Mouse (Mus musculus) spleen, adult 2 months (tissue): ENCODE measurements at regions not wholly inside any gene's neighbourhood (a gene's known extent, or its start where the extent isn't known, plus 50 kb on each side); places are given as distances from the start of the nearest gene placed in this dataset.

ENCODE experiments used
- DNase-seq, 2 experiments: peaks; one replicate each; pipeline versions ENCODE4 v3.0.0 to v3.0.0-alpha.2; 2012 to 2021; ENCODE audit warnings: low spot score in 2 of 2, low read depth in 1 of 2
- H3K27ac ChIP-seq: fragments of 200-500 bp; 2 replicates; pipeline ENCODE4 v1.5.1; 2012; ENCODE audit warnings: low read length, inconsistent platforms; ENCODE audit not compliant: insufficient read depth
- H3K27me3 ChIP-seq: fragments of 200-500 bp; 2 replicates; pipeline ENCODE4 v1.6.1; 2012; ENCODE audit warnings: mild to moderate bottlenecking, moderate library complexity, low read length, inconsistent platforms; ENCODE audit not compliant: control insufficient read depth, insufficient read depth
- H3K36me3 ChIP-seq: fragments of 200-500 bp; 2 replicates; pipeline ENCODE4 v1.6.1; 2012; ENCODE audit warnings: mild to moderate bottlenecking, low read length, inconsistent platforms; ENCODE audit not compliant: control insufficient read depth, insufficient read depth
- H3K4me1 ChIP-seq: fragments of 200-500 bp; 2 replicates; pipeline ENCODE4 v1.6.1; 2011; ENCODE audit warnings: inconsistent platforms; ENCODE audit not compliant: control insufficient read depth, insufficient read depth, insufficient read length
- H3K4me3 ChIP-seq: fragments of 200-500 bp; 2 replicates; pipeline ENCODE4 v1.5.1; 2011; ENCODE audit warnings: mild to moderate bottlenecking, inconsistent platforms; ENCODE audit not compliant: insufficient read depth, insufficient read length; ENCODE audit errors: extremely low read depth
- CTCF ChIP-seq: fragments of 200-500 bp; IDR thresholded peaks from 2 replicates; pipeline ENCODE4 v1.5.1; 2011; ENCODE audit warnings: mild to moderate bottlenecking, inconsistent platforms; ENCODE audit not compliant: insufficient read depth, insufficient read length, insufficient replicate concordance; ENCODE audit errors: extremely low read depth
- POLR2A ChIP-seq: fragments of 200-500 bp; IDR thresholded peaks from 2 replicates; pipeline ENCODE4 v1.6.1; 2011; ENCODE audit warnings: low read depth, low read length, inconsistent platforms
- WGBS: fragments of 180-500 bp; shearing (Covaris S2); methylation state at CpG from one replicate; pipeline ENCODE4 v1.1.7; 2018; 5-methylcytosine and 5-hydroxymethylcytosine counted together

DNA sequence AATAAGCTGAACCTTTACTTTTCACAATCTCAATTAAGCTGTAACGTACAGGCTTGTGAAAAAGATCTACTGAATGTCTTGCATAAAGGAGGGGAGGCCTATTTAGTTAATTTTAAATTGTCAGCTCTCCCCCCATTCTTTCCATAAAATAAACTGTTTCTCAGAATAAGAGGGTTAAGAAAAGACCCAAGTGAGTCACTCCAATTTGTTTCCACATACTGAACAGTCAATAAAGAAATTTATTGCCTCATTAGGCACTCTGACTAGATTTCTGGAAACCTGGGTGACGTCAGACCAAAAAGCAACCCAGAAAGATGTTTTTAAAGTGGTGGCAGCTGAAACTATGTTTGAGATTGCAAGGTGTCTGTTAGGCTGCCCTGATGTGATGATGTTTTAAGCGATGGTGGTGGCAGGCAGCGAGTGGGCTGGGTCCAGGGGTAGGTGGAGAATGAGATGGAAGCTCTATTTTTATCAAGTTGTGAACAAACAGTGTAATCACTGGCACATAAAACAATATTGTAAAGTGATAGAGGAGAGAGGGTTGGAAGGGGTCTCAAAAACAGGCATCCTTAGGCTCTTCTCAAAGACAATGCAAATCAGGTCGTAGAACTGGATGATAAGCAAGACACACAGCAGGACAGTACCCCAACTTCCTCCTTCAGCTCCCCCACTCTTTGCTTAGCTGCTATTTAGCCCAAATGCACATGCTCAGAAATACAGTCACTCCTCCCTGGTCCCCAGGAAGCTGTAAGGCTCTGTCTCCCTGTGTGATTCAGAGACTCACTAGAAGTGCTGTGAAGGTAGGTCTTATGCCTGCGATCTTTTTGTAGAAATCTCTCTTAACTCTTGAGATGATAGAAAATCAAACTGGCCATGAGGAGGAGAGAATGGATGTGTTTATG lies 288.0 kb downstream of the Usp25 start:
- WGBS, result 86% methylated on average over 6 of the region's 6 CpGs
- no peak overlapping the region for H3K4me3 ChIP-seq
- no peaks in the 10 kb centered on the region for H3K4me1 ChIP-seq
- no peaks in the 10 kb centered on the region for H3K27me3 ChIP-seq
- no peak for TF ChIP-seq POLR2A
- no peak for TF ChIP-seq CTCF
- no peak overlapping the region for H3K27ac ChIP-seq
- no peak for DNase-seq
- no peaks in the 10 kb centered on the region for H3K36me3 ChIP-seq

DNA sequence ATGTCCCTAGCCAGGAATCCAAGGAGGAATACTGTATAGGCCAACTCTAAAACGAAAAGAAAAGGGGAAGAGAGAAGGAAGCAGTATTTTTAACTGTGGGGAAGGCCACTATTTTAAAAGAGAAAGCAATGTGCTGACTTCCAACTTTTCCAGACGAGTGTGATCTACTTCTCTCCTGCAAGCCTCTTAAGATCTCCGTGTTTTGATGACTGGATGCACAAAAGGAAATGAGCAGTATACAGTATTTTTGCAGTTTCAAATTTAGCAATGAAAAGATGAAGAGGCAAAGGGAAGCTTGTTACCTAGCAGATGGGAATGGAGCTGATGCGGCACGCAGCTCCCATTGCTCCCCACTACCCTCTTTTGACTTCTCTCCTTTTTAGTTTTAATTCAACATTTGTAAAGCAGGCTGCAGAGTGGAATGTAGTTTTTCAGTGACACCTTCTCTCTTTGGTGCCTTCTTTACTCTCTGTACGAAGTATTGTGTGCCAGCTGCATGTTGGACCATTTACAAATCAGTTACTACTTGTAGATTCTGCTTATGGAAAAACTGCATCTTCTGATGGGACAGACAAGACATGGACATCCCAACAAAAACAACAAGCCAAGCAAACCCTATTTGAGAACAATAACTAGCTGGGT lies 287.2 kb downstream of the Usp25 start:
- DNase-seq, result no peak
- Histone ChIP-seq H3K4me1 (no peaks in the 10 kb centered on the region), H3K27ac (no peak overlapping the region), H3K27me3 (no peaks in the 10 kb centered on the region), H3K36me3 (no peaks in the 10 kb centered on the region), H3K4me3 (no peak overlapping the region)
- 63% methylated on average over 6 of the region's 6 CpGs for WGBS
- no peak for TF ChIP-seq CTCF
- no peak for TF ChIP-seq POLR2A

DNA sequence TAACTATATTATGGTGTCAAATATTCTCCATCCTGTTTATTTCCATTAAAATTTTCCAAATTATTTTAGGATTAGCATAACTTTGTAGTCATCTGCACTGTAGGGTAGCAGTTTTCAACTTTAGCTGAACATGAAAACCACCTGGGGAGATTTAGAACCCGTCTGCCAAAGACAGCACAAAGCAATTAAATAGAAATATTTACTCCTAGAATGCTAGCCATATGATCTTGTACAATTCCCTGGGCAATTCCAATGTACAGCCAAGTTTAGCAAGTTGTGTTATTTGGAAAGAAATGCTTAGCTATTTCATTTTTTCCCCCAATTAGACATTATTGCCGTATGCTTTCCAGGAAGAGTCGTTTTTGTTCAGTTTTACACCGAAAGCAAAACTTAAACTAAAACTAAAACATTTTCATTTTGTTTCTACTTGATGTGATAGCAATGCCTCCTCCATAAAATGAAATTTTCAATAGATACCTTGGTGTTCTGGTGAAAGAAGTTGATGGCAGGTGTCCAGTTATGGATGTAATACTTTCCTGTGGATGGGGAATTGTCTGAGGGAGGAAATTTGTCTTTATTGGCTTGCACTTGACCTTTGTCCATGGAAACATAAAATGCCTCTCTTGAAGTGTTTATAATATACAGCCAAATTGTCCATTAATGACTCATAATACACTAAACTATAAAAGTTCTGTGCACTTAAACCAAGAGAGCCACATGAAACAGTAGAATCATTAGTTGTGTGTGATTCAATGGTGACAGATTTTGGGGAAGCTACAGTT lies 282.3 kb downstream of the Usp25 start:
- no peak overlapping the region for H3K4me3 ChIP-seq
- TF ChIP-seq POLR2A, result no peak
- no peak for TF ChIP-seq CTCF
- no peak for DNase-seq

DNA sequence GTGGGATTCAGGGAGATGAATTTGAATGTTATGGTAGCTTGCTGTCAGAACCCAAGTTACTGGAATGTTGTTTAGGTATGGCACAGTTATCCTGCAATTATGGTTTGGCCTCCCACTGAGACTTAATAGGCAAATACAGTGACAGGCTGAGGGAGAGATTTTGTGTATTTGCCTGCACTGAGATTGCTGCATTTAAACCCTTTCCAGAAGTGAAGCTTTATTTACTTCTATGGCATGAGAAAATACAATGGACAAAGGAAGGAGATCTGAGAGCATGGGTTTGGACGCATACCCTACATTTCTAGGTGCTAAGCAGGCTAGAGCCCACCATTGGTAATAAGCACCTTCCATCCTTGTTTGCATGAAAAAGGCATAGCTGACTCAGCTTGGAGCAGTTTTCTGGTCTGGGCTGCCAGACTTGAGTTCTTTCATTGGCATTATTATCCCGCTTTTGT lies 278.8 kb downstream of the Usp25 start:
- 91% methylated on average over 2 of the region's 2 CpGs for WGBS

More for the DNA sequence above, 282.3 kb downstream of the Usp25 start:
- Histone ChIP-seq H3K27ac (no peak overlapping the region), H3K4me1 (no peaks in the 10 kb centered on the region), H3K36me3 (no peaks in the 10 kb centered on the region), H3K27me3 (no peaks in the 10 kb centered on the region)
- WGBS, result 85% methylated on average over 4 of the region's 4 CpGs

DNA sequence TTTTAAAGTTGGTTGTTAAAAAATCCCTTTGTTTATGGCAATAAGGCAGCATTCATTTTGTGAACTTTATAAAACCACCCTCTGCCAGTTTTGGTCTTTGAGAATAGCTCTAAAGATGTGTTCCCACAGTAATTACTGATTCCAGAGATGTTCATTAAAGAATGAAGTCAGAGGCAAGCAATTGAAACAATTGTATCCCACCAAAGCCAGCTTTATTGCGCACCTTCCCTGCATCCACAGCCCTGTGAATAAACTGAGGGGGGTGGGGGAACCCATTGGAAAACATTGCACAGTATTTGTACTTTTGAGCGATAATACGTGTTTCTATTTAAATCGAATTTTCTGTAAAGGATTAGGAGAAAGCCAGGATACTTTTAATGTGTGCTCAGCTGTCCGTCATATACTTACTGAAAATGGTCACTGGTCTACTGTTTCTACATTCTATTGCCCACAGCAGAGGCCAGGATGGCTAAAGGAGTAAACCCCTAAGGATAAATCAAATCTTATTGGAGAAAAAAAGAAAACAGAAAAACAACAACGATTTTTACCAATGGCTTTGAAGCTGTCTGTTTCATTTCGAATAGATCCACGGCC lies 278.3 kb downstream of the Usp25 start:
- no peak for TF ChIP-seq POLR2A
- no peak for TF ChIP-seq CTCF
- Histone ChIP-seq H3K27ac (no peak overlapping the region), H3K27me3 (no peaks in the 10 kb centered on the region), H3K4me3 (no peak overlapping the region), H3K4me1 (no peaks in the 10 kb centered on the region), H3K36me3 (no peaks in the 10 kb centered on the region)
- 91% methylated on average over 8 of the region's 8 CpGs for WGBS
- DNase-seq, result no peak

More for the DNA sequence above, 278.8 kb downstream of the Usp25 start:
- no peak for DNase-seq
- no peak overlapping the region for H3K4me3 ChIP-seq
- H3K27me3 ChIP-seq, result no peaks in the 10 kb centered on the region
- no peak for TF ChIP-seq POLR2A
- no peaks in the 10 kb centered on the region for H3K4me1 ChIP-seq
- no peaks in the 10 kb centered on the region for H3K36me3 ChIP-seq
- no peak overlapping the region for H3K27ac ChIP-seq

DNA sequence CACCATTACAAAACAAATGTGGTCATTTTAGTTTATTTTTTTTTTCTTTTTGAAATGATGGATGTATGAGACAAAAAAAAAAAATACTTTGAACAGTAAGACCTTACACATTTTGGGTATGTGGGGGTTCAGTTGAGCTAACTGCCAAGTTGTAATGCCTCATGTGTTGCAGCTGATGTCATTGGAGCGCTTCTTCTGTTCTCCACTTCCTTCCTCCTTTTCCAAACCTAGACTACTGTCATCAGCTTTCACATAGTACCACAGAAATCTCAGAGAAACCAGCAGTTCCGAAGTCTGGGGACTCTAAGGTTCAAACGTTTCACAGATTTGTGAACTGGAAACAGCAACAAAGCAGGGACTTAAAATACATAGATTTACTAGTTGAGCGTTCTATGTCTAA lies 270.7 kb downstream of the Usp25 start:
- Histone ChIP-seq H3K4me1 (no peaks in the 10 kb centered on the region), H3K27me3 (no peaks in the 10 kb centered on the region), H3K4me3 (no peak overlapping the region), H3K36me3 (no peaks in the 10 kb centered on the region), H3K27ac (no peak overlapping the region)
- TF ChIP-seq POLR2A (no peak), CTCF (no peak)
- WGBS, result 31% methylated on average over 4 of the region's 4 CpGs
- no peak for DNase-seq

DNA sequence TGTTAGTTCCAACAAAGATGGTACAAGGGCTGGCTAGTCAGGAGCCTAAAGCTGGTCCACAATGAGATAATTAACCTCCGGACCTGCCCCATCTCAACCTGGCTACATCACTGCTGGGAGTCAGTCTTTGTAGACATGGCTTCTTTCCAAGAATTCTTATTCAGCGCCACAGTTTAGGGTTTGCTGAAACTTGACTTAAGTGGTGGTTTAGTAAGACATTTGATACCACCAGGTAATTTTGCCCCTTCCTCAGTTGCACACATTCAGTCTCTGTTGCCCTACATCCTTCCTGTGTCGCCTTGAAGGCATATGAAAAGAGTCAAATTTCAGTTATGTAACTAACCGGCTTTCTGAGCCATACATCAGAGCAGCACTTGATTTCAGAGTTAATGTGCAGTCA lies 266.4 kb downstream of the Usp25 start:
- no peak for DNase-seq
- TF ChIP-seq CTCF, result no peak
- no peak for TF ChIP-seq POLR2A
- Histone ChIP-seq H3K27ac (no peak overlapping the region), H3K27me3 (no peaks in the 10 kb centered on the region), H3K36me3 (no peaks in the 10 kb centered on the region), H3K4me3 (no peak overlapping the region), H3K4me1 (no peaks in the 10 kb centered on the region)
- WGBS, result 89% methylated on average over 4 of the region's 4 CpGs
